Mouse (Mus musculus): Measurements from ENCODE around the gene Gne. TPM values are rescaled to one million over a fixed set of nuclear protein-coding genes. Genes with fewer than 3 reads are reported as not detected.

Gene Gne
- 13.2 and 20.7 TPM in 2 replicates for polyA plus RNA-seq (2012; rRNA removed)

- no peak for DNase-seq (ENCODE audit: low read depth)
- TF ChIP-seq CTCF (IDR thresholded peaks at IDR 0.05; ENCODE audit: borderline replicate concordance, extremely low read depth, insufficient read depth, insufficient read length) (no peak), POLR2A (IDR thresholded peaks at IDR 0.05; ENCODE audit: borderline replicate concordance, extremely low read depth, insufficient read depth, insufficient read length, poor library complexity, severe bottlenecking) (no peak)
Measured at GRCm38 (mm10) chr4:44083945-44084344, at the start of gene Gne. TSS of gene Gne (minus strand) at chr4:44084177.

GRCm38 (mm10) chr4:44126805-44127204 is 42.8 kb upstream of the Gne start:
- TF ChIP-seq CTCF (IDR thresholded peaks at IDR 0.05; ENCODE audit: borderline replicate concordance, extremely low read depth, insufficient read depth, insufficient read length) (no peak), POLR2A (IDR thresholded peaks at IDR 0.05; ENCODE audit: borderline replicate concordance, extremely low read depth, insufficient read depth, insufficient read length, poor library complexity, severe bottlenecking) (no peak)
- DNase-seq (ENCODE audit: low read depth): no peak

- TF ChIP-seq POLR2A (IDR thresholded peaks at IDR 0.05; ENCODE audit: borderline replicate concordance, extremely low read depth, insufficient read depth, insufficient read length, poor library complexity, severe bottlenecking): no peak
- DNase-seq (ENCODE audit: low read depth): peak; percentile 62
Measured at GRCm38 (mm10) chr4:44119410-44120201, 35.6 kb upstream of the Gne start.

- TF ChIP-seq POLR2A (IDR thresholded peaks at IDR 0.05; ENCODE audit: borderline replicate concordance, extremely low read depth, insufficient read depth, insufficient read length, poor library complexity, severe bottlenecking) (no peak), CTCF (IDR thresholded peaks at IDR 0.05; ENCODE audit: borderline replicate concordance, extremely low read depth, insufficient read depth, insufficient read length) (no peak)
- no peak for DNase-seq (ENCODE audit: low read depth)
Measured at GRCm38 (mm10) chr4:44115046-44115445, 31.1 kb upstream of the Gne start.

- TF ChIP-seq CTCF (IDR thresholded peaks at IDR 0.05; ENCODE audit: borderline replicate concordance, extremely low read depth, insufficient read depth, insufficient read length) (no peak), POLR2A (IDR thresholded peaks at IDR 0.05; ENCODE audit: borderline replicate concordance, extremely low read depth, insufficient read depth, insufficient read length, poor library complexity, severe bottlenecking) (no peak)
- peak; percentile 31 for DNase-seq (ENCODE audit: low read depth)
Measured at GRCm38 (mm10) chr4:44113393-44114138, 29.6 kb upstream of the Gne start.

- no peak for DNase-seq (ENCODE audit: low read depth)
- TF ChIP-seq POLR2A (IDR thresholded peaks at IDR 0.05; ENCODE audit: borderline replicate concordance, extremely low read depth, insufficient read depth, insufficient read length, poor library complexity, severe bottlenecking): no peak
- no peak for TF ChIP-seq CTCF (IDR thresholded peaks at IDR 0.05; ENCODE audit: borderline replicate concordance, extremely low read depth, insufficient read depth, insufficient read length)
Measured at GRCm38 (mm10) chr4:44112741-44113140, 28.8 kb upstream of the Gne start.

GRCm38 (mm10) chr4:44110771-44111170 is 26.8 kb upstream of the Gne start:
- DNase-seq (ENCODE audit: low read depth): no peak
- TF ChIP-seq POLR2A (IDR thresholded peaks at IDR 0.05; ENCODE audit: borderline replicate concordance, extremely low read depth, insufficient read depth, insufficient read length, poor library complexity, severe bottlenecking): no peak
- TF ChIP-seq CTCF (IDR thresholded peaks at IDR 0.05; ENCODE audit: borderline replicate concordance, extremely low read depth, insufficient read depth, insufficient read length): no peak

- no peak for DNase-seq (ENCODE audit: low read depth)
- TF ChIP-seq CTCF (IDR thresholded peaks at IDR 0.05; ENCODE audit: borderline replicate concordance, extremely low read depth, insufficient read depth, insufficient read length) (no peak), POLR2A (IDR thresholded peaks at IDR 0.05; ENCODE audit: borderline replicate concordance, extremely low read depth, insufficient read depth, insufficient read length, poor library complexity, severe bottlenecking) (no peak)
Measured at GRCm38 (mm10) chr4:44108297-44108696, 24.3 kb upstream of the Gne start.

GRCm38 (mm10) chr4:44107339-44107738 is 23.4 kb upstream of the Gne start:
- TF ChIP-seq POLR2A (IDR thresholded peaks at IDR 0.05; ENCODE audit: borderline replicate concordance, extremely low read depth, insufficient read depth, insufficient read length, poor library complexity, severe bottlenecking) (no peak), CTCF (IDR thresholded peaks at IDR 0.05; ENCODE audit: borderline replicate concordance, extremely low read depth, insufficient read depth, insufficient read length) (no peak)
- no peak for DNase-seq (ENCODE audit: low read depth)

GRCm38 (mm10) chr4:44106297-44106821 is 22.4 kb upstream of the Gne start:
- DNase-seq (ENCODE audit: low read depth): peak; percentile 71
- TF ChIP-seq CTCF (IDR thresholded peaks at IDR 0.05; ENCODE audit: borderline replicate concordance, extremely low read depth, insufficient read depth, insufficient read length) (no peak), POLR2A (IDR thresholded peaks at IDR 0.05; ENCODE audit: borderline replicate concordance, extremely low read depth, insufficient read depth, insufficient read length, poor library complexity, severe bottlenecking) (no peak)

- no peak for TF ChIP-seq POLR2A (IDR thresholded peaks at IDR 0.05; ENCODE audit: borderline replicate concordance, extremely low read depth, insufficient read depth, insufficient read length, poor library complexity, severe bottlenecking)
- TF ChIP-seq CTCF (IDR thresholded peaks at IDR 0.05; ENCODE audit: borderline replicate concordance, extremely low read depth, insufficient read depth, insufficient read length): no peak
- DNase-seq (ENCODE audit: low read depth): no peak
Measured at GRCm38 (mm10) chr4:44104195-44104917, 20.4 kb upstream of the Gne start.
